Mouse (Mus musculus) layer of hippocampus, adult 11-12 months (tissue): ENCODE measurements around the gene Tollip.

Experiments
- DNase-seq: peaks from one replicate; pipeline ENCODE4 v3.0.0; 2022; ENCODE audit warnings: low spot score

Tollip gene

DNA sequence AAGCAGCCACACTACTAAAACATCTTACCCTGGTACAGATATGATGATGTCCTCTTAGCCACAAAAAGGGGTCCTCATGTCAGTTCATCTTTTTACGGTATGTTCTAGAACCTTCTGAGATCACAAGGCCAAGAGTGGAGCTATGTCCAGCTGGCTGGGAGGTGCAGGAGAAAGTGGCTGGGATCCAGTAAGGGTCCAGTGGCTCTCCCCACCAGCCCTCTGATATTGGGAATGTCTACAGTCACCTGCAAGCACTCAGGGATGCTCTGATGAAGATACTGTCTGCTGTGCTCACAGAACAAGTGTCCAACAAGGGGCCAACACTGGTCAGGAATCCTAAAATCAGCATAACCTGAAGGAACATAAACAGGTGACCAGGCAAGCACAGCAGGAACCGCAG lies at the start of gene Tollip:
Gene Tollip, minus strand, starts transcription at position 101 of the 400 bp plus-strand sequence.
- DNase-seq = no peak

DNA sequence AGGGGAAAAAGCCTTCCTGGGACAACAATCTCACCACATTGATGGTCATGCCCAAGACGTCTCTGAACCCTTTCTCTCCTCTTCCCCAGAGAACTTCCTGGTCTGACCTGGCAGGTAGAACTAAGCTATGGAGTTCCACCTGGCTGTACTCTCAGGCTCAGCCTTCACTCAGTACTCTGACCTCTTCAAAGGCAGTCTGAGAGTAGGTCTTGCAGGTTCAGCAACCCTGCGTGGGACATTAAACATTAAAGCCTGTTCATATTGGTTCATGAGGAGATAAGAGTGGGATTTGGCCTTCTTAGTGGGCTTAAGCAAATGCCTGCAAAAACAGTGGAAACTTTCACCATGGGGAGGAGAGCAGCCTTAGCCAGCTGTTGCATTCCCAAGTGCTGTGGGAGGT lies 48.0 kb upstream of the Tollip start:
- no peak for DNase-seq

- no peak for DNase-seq
These were observed 44.2 kb upstream of the Tollip start for GRCm38 (mm10) chr7:141962521-141962920.

GRCm38 (mm10) chr7:141961491-141961890 lies 43.2 kb upstream of the Tollip start:
- no peak for DNase-seq

DNA sequence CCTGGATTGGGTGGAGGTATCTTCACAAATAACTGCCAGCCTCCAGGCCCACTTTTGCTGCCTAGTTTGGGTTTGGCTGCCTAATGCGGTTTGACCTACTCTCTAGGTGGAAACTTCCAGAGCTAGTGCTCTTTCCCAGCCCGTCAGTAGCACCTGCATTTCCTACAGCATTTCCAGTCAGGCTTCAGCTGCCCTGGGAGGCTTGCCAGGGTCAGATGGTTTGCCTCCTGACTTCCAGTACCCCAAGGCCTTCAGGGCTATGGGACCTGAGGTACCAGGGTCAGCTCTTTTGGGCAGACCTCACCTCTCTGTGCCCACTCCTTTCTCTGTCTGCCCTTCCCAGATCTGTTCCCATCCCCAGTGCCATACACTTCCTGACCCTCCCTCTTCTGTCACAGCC lies 42.6 kb upstream of the Tollip start:
- no peak for DNase-seq

GRCm38 (mm10) chr7:141959133-141959532 lies 40.8 kb upstream of the Tollip start:
- DNase-seq = no peak

GRCm38 (mm10) chr7:141958211-141958610 lies 39.9 kb upstream of the Tollip start:
- DNase-seq = no peak

GRCm38 (mm10) chr7:141957524-141958051 lies 39.3 kb upstream of the Tollip start:
- no peak for DNase-seq

DNA sequence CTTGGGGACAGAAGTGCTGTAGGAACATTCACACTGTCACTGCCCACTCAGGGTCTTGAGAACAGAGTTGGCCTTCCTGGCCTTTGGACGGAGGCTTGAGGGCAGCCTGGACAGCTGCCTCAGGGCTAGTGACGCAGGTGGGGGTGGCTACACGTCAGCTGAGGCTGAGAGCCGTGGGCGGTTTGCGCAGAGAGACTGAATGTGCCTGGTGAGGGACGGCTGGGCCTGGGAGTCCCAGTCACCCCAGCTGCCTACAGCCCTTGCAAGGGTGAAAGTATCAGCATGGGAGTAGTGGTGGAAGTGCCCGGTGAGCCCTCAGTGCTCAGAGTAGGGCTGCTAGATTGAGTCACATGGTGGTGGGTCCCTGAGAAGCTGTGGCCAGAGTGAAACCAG lies 37.9 kb upstream of the Tollip start:
- peak; percentile 52 for DNase-seq

DNA sequence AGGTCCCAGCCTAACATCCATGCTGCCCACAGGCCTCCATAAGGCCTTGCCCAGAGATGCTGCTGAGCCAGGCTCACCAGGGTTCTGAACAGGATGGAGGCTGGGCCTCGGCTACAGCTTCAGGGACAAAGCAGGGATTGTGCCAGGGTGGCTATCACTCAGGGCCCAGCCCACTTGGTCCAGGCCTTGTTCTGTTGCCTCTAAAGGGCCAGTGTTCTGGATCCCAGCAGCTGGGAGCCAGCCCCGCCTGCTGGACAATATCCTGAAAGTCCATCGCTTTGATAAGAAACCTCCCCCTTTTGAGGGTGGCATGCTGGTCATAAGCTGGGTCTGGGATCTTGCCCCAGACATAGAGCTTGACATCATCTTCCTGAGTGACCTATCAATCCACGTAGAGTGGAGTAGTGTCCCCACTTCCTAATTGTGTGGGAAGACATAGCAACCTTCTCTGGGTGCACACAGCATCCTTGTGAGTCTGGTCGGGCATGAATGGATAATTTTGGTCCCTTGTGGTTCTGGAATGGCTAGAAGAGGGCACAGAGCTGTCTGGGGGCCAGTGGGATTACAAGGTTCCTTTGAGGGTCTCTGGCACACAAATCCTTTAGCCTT lies 37.4 kb upstream of the Tollip start:
- peak; percentile 74 for DNase-seq

DNA sequence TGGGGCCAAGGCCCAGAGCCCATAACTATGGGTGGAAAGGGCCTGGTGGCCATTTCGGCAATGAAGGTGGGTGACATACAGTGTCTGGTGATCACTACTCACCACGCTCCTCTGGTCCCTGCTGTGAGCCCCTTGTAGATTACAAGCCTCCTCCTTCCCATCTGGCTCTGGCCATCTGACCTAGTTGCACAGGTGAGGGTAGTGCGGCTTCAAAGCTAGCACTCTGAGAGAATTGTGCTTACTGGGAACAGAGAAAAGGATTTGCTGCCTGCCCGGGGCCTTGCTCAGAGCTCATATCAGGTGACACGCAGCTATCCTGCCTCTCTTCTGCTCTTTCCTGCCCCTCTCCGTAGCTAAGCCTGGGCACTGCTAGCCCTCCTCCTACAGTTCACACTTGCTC lies 35.3 kb upstream of the Tollip start:
- no peak for DNase-seq

DNA sequence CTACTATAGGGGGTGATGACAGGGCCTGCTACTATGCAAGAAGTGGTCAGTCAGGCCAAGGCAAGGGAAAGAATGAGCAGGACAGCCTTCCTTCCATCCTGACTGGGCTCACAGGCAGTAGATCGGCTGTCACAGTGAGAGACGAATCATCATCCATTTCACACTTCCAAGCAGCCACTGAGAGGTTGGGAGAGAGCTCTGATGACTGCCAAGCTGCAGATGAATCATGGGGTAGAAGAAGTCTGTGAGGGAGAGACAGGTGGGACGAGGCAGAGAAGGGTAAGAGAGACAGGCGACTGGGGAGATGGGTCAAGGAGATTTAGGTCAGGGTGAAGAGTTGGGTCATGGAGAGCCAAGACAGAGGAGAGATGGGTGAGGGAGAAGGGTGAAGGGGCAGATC lies 34.6 kb upstream of the Tollip start:
- no peak for DNase-seq

DNA sequence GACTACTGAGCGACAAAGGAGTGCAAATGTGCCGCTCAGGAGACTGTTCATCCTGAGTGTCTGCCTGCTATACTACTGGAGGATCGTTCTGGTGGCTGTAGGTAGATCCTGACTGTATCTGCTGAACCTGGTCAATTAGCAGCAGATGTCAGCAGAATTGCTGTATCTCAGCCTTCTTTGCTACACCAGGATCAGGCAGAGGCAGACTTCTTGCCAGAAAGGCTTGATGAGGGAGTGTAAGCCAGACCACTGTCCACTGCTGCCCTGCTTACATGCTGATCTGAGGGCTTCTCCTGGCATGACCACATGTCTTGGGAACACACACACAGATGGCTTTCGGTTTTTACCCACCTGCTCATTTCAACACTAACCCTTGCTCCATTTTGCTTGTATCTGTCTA lies 33.5 kb upstream of the Tollip start:
- no peak for DNase-seq

DNA sequence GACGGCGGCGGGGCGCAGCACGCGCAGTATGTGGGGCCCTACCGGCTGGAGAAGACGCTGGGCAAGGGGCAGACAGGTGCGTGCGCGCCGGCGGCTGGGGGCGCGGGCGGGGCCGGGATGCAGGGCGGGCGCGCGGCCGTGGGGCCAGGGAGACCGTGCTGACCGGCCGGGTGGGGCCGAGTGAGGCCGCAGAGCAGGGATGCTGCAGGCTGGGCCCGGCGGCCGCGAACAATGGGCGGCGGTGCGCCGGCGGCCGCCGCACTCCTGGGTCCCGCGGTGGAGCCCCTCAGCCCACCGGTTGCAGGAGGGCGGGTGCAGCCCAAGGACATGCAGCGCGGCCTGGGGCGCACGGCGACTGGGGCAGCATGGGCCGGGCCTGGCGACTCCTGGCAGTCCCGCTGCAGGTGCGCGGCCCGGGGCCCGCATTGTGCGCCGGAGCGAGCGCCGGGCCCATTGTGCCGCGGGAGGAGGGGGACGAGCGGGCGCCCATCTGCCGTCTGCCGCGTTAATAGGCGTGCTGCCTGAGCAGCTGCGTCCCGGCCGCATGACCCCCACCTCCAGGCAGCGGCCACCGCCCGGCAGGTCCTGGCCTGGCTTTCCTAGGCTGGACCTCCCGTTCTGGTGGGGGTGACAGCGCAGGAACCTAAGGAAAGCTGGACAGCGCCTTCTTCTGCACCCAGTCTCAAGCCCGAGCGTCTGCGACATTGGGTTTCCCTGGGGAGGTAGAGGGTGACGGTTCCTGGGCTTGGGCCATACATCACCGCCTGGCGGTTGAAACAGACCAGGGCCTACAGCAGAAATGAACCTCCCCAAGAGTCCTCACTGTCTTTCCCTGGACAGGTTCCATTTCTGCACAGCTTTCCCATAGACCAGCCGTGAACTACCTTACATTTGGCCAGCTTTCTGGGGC lies 32.1 kb upstream of the Tollip start:
- peak; percentile 64 for DNase-seq

DNA sequence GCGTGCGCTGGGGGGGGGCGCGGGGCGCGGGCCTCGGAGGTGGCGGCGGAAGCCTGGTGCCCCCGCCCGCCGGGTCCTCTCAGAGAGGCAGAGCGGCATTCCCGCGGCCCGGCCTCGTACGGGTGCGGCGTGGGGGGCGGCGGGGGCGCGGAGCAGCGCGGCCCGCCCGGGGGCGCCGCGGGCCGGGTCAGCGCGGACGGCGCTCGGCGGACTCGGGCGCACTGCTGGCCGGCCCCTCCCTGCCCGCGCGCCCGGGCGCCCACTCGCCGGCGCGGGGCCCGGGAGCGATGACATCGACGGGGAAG lies 31.4 kb upstream of the Tollip start:
- DNase-seq = no peak

DNA sequence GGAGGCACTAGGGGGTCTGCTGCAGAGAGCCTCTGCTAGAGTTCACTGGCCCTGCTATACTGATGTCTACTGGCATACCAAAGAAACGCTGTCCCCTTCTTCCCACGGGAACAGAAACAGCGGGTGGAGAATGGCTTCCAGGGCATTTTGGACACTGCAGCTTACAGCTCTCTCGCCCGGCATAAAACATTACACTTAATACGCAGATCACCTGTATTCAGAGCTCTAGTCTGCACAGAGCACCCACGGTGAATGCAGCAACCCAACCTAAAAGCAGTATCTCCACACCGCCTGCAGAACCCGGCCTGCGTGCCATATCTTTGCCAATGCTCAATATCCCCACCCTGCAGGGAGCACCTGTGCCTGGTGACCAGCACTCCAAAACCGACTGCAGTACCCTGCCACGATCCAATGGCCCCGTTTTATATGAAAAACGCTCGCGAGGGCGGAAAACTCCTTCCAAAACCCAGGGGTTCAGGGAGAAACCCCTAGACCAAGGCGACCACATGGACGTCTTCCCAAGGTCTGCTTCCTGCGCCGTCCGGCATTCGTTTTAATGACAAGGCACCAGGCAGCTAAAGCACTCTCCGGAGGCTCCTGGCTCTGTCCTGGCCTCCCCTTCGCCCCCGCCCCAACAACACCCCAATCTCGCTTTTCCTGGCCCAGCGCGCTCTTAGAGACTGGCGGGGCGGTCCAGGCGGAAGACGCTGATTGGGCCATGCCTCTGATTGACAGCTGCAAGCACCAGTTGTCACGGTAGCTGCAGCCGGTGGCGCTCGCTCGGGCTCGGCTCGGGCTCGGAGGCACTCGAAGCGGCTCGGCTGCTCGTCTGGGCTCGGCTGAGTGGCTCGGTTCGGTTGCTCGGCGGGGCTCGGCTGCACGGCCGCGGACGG lies 30.8 kb upstream of the Tollip start, which contains the start of gene Brsk2:
Gene Brsk2, plus strand, starts transcription at position 846 of the 893 bp plus-strand sequence.
- peak; percentile 96 for DNase-seq

DNA sequence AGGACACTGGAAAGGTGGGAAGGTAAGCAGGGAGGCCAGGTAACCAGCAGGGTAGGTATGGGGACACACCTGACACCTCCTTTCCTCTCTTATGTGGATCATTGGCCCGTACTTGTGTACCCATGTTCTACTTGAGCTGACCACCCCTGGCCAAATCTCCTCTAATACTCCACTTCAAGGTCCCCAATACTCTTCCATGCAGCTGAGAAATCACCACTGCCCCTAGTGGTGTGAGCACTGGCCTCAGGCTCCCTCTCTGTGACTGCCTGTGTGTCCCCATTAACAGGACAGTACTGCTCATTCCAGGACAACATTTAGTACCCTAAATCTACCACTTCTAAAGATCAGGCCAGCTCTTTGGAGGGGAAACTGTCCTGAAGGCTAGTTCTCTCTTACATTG lies 29.7 kb upstream of the Tollip start:
- no peak for DNase-seq

DNA sequence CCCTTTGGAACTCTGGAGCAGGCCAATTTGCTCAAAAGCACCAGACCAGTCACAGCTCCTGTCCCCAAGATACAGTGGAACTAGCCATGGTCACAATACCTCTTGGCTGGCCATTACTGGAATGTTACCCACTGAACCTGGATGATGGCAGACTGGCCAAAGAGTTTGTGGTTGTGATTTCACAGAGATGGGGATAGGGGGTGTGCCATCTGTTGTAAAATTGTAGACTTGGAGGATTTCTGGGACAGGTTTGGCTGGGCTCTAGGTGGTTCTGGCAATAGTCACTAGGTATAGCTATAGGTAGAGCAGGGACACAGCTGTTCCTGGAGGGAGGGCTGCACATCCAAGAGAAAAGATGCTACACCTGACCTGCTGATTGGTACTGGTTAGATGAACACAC lies 29.2 kb upstream of the Tollip start:
- DNase-seq = no peak

- DNase-seq = peak; percentile 82
These were observed 27.6 kb upstream of the Tollip start for GRCm38 (mm10) chr7:141945927-141946326.

- no peak for DNase-seq
These were observed 25.1 kb upstream of the Tollip start for GRCm38 (mm10) chr7:141943444-141943843.

- DNase-seq = no peak
These were observed 16.6 kb upstream of the Tollip start for GRCm38 (mm10) chr7:141934951-141935350.

DNA sequence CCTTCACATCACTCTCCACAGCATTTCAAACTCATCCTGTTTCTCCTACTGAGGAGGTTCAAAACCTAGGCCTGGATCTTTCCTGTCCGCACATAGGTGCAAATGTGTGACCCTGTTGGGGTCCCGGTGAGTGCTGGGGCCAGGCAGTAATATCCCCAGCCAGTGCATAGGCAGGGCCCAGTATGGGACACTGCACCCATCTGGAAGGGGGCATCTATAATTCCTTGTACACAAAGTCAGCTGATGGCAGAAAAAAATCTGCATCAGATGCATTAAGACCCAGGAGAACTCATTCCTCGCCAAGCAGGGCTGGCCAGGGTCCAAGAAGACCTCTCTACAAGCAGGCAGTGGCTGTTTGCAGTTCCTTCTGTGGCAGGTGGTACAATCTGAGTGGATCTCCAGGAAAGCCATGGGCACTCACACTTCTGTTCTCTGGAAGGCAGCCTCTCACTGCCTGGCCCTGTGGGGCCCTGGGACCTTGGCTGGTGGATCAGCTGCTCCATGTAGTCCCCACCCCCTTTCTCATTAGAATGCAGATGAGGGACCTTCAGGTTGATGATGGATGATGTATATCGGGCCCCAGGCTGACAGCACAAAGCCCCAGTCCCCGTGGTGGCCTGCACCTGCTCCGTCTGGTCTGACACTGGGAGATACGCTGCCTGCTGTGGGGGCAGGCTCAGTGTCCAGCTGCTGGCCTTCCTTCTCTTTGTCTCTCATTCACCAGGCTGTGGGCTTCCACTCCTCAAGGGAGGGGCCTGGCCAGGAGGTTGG lies 16.0 kb upstream of the Tollip start:
- no peak for DNase-seq
